Mouse (Mus musculus) brain, embryonic 14.5 days (tissue): ENCODE measurements at regions not wholly inside any gene's neighbourhood (a gene's known extent, or its start where the extent isn't known, plus 50 kb on each side); places are given as distances from the start of the nearest gene placed in this dataset.

Experiments
- CTCF ChIP-seq: fragments of 200-500 bp; IDR thresholded peaks from 2 replicates; pipeline ENCODE4 v1.5.1; 2012; ENCODE audit warnings: inconsistent platforms, mild to moderate bottlenecking, moderate library complexity, borderline replicate concordance; ENCODE audit not compliant: insufficient read depth, insufficient read length; ENCODE audit errors: extremely low read depth
- POLR2A ChIP-seq: fragments of 200-500 bp; IDR thresholded peaks from 2 replicates; pipeline ENCODE4 v1.6.1; 2012; ENCODE audit warnings: mild to moderate bottlenecking, inconsistent platforms, borderline replicate concordance; ENCODE audit not compliant: poor library complexity, insufficient read depth, insufficient read length, severe bottlenecking; ENCODE audit errors: extremely low read depth

- TF ChIP-seq POLR2A (no peak), CTCF (no peak)
Observed at GRCm38 (mm10) chr8:118139928-118140327, 143.6 kb upstream of the Cdh13 start.
